Mouse (Mus musculus) telencephalon, adult 2 months (tissue): Measurements from ENCODE around the gene Lsm11.

Experiments used
- DNase-seq: peaks from one replicate; pipeline ENCODE4 v3.0.0-alpha.2; 2011; ENCODE audit warnings: low read depth, low spot score

Lsm11 gene

DNA sequence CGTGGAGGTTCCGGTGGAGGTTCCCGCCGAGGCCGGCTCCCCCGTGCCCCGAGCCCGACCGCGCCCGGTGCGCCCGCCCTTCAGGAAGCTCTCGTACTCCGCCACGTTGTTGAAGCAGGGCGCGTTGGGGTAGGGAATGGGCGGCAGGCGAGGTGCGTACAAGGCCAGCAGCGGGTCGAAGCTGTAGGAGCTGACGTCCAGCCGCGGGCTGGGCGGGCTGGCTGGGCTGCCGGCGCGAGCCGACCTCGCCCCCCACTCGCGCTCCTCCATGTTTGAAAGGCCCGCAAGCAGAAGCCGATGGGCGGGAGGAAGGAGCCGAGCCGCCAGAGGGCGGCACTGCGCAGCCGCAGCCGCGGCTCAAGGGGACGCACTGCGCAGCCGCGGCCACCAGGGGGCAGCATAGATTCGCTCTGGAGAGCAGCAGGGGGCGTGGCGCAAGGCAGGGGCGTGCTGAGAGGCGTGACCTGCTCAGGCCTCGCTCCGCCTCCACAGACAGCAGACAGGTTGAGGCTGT, at the start of gene Lsm11:
Gene Lsm11 (minus strand): TSS at position 293 of the 514 bp plus-strand sequence.
- DNase-seq = peak; percentile 73

DNA sequence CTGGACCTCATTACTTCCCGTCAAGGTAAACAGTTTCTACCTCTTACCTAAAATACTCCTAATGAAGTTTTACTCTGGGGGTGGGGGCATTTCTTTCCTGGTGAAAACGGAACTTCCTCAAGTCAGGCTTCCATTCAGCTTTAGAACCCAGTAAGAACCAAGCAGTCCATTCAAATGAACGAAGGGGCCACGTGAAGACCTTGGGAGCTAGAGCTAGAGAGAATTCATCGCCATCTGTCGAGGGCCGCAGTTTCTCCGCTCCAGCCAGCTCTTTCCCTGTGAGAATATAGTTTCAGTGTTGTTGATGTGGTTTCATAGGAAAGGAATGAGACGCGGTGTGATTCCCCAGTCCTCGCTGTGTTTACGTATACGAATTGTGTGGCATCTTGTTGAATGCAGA, 47.4 kb upstream of the Lsm11 start:
- no peak for DNase-seq

DNA sequence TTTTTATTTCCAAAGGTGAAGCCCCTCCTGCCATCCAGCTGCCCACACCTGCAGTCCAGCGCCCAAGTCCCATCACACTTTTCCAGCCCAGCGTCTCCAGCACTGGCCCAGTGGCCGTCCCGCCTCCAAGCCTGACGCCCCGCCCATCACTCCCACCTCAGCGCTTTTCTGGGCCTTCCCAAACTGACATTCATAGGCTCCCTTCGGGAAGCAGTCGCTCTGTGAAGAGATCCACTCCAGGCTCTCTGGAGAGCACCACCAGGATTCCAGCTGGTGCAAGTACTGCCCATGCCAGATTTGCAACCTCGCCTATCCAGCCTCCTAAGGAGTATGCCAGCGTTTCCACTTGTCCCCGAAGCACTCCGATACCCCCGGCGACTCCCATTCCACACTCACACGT, 46.9 kb upstream of the Lsm11 start:
- no peak for DNase-seq

DNA sequence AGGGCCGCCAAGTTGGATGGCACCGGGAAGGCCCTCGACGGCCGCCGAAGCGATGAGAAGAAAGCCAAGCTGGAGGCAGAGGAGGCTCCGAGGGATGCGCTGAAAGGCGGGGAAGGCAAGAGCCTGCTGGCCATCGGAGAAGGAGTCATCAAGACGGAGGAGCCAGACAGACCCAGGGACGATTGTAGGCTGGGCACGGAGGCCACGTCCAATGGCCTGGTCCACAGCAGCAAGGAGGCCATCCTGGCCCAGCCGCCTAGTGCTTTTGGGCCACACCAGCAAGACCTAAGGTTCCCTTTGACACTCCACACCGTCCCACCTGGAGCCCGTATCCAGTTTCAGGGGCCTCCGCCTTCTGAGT, 36.1 kb upstream of the Lsm11 start:
- DNase-seq = no peak

DNA sequence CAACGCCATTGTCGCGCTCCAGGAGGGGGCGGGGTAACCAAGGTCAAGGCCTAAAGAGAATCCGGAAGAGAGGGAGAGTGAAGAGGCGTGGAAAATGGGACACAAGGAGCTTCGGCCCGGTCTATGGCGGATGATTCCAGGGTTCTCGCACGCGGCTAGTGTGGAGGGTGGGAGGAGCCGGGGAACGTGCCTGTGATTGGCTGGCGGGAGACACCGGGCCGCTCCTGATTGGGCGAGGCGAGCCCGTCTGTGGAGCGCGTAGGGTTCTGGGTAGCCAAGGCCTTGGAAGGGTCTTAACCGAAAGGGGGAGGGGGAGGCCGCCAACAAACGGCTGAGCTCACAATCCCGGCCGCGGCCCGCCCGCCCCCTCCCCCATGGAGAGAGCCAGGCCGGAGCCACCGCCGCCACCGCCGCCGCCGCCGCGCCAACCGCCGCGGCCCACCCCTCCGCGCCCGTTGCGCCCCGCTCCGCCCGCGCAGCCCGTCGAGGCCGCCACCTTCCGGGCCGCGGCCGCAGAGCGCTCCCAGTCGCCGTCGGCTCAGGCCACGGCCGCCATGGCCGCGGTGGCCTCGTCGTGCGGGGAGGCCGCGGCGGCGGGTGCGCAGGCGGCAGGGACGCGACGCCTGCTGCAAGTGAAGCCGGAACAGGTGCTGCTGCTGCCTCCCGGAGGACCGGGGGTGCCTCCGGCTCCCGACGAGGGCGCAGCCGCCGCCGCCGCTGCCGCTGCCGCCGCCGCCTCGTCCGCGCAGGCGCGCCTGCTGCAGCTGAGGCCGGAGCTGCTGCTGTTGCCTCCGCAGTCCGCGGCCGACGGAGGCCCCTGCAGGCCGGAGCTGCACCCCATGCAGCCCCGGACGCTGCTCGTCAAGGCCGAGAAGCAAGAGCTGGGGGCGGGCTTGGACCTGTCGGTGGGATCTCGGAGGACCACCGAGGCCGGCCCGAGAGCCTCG, 35.5 kb upstream of the Lsm11 start, which contains the start of gene Sox30:
Gene Sox30 (plus strand): TSS at position 365 of the 947 bp plus-strand sequence.
- DNase-seq = no peak

DNA sequence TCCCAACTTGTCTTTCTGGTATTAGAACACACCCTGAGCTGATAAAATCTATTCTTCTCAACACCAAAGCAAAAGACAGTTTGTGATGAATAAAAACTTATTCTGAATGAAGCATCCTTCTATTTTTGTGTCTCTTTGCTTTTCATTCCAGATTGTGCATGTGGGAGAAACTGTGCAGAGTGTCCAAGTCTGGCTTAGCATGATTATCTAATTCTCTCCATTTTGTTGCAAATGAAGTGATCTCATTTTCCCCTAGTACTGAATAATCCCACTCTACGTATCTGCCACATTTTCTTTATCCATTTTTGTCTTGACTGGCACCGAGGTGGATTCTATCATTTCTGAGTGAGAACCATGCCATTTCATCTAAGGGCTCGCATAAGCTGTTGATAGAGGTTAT, 31.3 kb upstream of the Lsm11 start:
- peak; percentile 75 for DNase-seq

DNA sequence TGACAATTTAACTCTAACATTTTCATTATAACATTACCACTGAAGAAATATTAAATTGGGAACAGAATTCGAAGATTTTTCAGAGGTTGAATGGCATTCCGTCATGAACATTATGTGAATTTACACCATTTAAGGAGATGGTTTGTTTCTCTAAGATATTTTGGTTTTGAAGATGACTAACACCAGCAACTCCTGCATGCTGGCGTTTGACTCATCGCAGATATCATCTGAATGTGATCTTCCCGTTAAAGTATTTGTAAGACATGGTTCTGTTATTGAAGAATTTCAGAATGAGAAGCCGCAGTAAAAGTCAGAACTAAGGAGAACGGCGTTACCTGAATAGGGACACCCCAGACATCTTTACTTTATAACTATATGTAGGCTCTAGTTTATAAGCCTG, 29.7 kb upstream of the Lsm11 start:
- DNase-seq = no peak

DNA sequence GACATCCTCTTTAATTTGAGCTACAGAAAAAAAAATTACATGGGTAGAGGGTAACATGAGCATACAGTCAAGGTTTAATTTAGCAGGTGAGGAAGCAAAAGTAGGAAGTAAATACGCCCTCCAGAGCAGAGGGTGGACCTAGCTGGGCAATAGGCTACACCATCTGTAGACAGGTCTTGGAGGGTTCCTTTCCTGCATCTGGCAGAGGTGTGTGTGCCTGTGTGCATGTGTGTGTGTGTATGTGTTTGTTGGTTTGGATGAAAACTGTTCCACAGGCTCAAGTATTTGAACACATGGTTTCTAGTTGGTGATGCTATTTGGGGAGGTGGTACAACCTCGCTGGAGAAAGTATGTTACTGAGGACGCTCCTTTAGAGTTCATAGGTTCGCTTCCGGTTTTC, 28.9 kb upstream of the Lsm11 start:
- no peak for DNase-seq

DNA sequence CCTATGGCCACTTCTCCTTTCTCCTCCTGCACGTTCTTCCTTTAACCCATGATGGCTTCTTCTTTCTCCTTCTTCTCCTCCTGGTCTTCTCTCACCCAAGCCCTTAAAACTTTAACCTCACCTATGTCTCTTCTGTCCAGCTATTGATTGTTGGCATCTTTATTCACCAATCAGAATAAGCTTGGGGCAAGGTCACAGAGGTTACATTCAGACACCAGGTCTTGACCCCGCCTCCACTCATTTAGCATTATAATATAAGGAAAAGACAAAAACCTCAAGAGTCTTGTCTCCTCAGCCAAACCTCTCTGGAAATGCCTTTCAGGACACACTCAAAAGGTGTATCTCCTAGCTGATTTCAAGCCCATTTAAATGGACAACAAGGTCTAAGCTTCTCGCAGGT, 23.7 kb upstream of the Lsm11 start:
- DNase-seq = no peak

DNA sequence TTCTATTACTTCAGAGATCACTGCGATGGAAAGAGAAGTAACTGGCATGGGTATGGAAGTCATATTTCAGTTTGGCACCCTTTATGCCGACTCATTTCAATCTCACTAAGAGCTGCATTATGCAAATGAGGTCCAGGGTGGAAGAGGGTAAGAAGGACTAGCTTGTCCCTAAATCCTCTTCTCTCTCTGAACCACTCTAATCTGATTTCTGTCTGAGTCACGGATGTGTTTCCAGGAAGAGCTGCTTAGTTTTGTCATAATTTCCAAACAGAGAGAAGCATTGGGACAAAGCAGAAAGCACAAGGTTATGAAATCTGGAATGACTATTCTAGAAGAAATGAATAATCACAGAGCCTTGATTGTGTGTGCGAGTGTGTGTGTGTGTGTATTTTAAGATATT, 22.2 kb upstream of the Lsm11 start:
- DNase-seq = no peak

DNA sequence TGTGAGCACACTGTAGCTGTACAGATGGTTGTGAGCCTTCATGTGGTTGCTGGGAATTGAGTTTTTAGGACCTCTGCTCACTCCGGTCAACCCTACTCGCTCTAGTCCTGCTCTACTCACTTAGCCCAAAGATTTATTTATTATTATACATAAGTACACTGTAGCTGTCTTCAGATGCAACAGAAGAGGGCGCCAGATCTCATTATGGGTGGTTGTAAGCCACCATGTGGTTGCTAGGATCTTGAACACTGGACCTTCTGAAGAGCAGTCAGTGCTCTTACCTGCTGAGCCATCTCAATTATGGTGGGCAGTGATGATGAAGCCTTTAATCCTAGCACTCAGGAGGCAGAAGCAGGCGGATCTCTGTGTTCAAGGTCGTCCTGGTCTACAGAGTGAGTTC, 15.3 kb upstream of the Lsm11 start:
- DNase-seq = no peak

DNA sequence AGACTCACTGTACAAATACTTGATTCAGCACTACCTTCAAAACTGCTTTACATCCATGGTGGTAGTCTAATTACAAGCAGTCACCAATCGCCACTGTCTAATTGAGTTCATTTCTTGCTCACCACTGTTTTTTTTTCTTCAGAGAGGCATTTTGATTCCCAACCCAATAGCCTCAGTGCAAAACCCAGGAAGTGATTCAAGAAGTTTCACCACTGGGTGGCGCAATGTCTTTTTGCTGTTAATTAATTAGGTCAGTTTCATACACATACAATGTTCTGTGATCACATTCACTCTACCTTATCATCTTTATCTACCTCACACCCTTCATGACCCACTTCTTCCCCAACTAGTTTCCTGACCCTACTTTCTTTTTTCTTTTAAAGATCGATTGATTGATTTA, 14.9 kb upstream of the Lsm11 start:
- DNase-seq = no peak

DNA sequence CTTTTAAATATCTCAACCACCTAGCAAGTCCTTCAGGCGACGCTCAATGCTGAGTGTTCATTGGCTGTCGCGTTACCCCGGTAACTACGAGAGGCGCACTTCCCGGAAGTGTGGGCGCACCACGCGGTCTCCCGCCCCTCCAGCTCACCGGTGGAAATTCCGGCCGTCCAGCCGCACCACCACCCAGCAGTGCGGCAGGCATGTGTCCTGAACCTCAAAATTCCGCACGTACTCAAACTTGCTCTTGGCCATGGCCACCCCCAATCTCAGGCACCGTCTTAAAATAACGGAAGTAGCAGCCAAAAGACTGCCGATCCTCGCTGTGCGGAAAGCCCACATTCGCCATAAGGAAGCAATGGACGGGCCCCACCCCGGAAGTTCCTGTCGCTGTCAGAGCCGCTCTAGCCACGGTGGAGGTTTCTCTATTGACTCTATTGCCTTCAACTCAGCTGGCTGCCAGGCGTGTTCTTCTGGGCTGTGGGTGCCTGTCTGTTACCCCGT, 10.4 kb upstream of the Lsm11 start, which contains the start of gene Thg1l:
Gene Thg1l (minus strand): TSS at position 368 of the 501 bp plus-strand sequence.
- DNase-seq = peak; percentile 91

DNA sequence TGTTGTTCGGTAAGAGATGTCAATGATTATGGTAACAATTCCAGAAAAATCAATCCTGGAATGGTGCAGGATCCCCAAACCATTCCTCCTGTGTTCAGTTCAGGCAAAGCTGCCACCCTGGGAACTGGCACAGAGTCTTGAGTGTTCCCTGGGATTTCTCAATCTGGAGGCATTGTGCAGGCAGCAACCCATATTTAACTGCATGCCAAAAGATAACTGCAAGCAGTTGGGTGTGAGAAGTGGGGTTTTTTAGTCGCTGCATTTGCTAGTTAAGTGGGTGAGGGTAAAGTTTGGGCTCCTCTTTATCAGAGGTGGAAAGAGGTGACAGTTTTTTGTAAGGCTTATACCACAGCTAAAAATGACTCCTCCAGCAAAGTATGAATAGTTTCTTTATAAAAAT, 2.8 kb upstream of the Lsm11 start:
- peak; percentile 81 for DNase-seq

DNA sequence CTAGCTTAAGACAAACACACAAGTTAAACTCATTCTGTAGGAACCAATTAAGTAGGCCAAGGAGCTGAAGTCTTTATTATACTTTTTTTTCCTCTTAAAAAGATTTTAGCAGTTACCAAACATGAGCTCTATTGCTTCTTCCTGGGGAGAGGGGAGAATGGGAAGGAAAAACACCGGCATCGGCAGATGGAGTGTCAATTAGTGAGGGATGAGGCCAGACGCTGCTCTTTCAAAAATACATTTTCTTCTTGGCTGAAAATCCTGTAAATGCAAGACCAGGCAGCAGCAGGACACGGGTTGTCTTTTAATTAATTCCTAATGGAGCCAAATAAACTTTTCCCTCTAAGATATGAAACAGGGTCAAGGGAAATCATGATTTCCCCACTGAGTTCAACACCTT, 2.1 kb upstream of the Lsm11 start:
- no peak for DNase-seq

DNA sequence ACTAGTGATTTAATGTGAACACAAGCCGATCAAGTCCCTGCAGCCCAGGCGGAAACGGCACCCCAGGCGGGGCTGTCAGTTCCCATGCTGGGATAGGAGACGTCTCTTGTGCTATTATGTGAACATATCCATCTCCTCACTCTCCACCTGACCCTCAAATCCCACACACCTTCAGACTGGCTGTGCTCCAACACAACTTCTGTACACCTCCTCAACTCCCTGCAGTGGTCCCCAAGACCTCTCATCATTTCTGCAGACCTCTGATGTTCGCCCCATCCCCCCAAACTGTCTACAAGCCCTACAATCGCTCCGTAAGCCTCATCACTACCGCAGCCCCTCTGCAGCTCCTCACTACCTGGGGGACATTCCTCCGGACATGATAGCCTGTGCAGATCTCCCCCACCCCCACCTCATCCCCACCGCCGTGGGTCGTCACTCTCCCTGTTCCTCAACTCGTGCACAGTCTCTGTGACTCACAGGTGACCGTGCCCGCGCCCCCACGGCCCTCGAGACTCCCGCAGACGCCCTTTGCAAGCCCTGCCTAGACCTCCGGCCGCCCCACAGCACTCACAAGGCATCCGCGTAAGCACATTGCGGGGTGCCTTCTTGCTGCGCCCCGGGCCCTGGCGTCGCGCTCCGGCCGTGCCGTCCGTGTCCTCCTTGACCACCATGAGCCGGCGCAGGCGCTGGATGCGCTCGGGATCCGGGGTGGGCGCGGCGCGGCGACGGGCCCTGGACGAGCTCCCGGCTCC, 668 bp downstream of the Lsm11 start:
- DNase-seq = no peak

DNA sequence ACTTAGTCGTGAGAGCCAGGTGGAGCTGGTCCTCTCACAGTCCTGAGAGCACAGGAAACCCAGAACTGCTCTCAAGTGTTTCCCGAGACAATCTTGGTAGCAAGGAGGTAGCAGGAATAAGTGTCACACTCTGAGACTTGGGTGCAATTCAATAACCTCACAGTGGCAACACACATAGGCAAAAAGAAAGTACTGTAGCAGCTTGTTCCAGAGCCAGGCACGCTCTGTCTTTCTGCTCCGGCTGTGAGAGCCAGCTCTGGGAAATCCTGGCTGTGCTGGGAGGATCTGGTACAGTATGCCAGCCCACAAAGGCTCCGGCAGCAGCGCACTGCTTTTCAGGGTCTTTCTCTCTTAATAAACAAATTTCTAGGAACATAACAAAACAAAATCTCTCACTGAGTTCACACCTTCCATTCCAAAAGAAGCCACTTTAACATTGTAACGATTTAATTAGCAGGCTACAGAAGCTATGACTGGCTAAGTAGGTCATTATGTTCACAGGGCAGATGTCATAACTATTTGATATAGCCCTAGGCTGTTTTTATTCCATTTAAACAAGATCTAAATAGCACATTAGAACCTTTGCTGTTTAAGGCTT, 1.5 kb downstream of the Lsm11 start:
- DNase-seq = peak; percentile 64

DNA sequence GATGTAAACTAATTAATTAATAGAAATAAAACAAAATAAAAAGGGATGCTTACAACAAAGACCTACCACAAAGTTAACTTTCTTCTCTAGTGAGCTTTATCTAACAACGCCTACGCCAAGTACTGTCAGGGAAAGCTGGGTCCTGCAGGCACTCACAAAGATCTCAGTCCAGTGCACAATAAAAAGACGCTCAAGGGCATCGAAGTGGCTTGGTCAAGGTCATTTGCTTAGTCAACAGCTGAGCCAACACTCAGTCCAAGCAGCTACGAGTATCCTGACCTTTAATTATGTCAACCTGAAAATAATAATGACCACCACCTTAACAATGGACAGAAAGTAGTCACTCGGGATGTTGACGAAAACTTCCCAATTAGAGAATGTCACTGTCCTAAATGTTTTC, 2.5 kb downstream of the Lsm11 start:
- DNase-seq = no peak

DNA sequence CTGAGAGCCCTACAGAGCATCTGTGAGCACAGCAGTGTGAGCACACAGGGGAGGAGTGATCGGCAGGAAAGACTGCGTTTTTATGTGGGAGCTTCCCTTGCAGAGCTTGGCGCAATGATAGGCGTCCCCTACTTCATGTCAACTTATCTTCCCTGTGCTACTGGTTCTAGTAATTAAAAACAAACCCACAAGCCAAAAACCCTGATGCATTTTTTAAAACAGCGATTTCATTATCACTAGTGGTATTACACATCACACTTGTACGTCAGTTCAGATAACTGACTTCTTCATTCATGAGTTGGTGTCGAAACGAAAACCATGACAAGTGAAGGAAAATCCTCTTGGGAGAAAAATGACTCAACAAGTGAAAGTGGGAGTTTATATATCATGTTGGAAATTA, 5.8 kb downstream of the Lsm11 start:
- DNase-seq = no peak

DNA sequence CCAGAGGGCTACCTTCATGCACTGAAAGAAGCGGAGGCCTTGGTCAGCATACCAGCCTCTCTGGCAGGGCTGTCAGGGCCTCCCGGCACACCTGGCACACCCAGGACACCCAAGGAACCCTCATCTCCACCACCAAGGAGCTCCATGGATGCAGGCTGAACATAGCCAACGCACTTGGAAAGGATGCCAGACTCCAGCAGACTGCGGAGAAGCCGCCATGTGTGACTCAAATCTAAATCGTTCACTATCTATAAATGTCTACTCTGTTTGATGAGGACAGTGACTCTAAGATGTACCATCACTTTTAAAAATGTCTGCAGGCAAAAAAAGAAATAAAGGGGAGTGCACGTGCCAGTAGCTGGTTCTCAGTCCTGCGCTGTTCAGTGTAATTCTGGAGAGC, 7.3 kb downstream of the Lsm11 start:
- DNase-seq = no peak

DNA sequence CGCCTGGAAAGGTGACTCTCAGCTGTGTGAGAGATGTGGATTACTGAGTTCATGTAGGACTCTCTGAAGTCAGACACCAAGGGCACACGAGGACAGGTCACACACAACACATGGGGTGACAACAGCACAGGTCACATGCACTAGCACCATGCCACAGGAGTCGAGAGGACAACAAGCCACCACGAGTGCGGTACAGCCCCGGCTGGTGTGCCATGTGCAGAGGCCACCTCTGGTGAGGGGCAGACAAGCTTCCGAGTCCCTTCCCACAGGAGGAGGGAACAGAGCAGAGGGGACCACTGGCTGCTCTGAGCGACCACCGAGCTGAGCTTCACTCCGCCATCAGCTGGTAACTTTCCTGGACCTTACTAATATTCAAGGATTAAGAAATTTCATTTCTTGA, 12.0 kb downstream of the Lsm11 start:
- no peak for DNase-seq

DNA sequence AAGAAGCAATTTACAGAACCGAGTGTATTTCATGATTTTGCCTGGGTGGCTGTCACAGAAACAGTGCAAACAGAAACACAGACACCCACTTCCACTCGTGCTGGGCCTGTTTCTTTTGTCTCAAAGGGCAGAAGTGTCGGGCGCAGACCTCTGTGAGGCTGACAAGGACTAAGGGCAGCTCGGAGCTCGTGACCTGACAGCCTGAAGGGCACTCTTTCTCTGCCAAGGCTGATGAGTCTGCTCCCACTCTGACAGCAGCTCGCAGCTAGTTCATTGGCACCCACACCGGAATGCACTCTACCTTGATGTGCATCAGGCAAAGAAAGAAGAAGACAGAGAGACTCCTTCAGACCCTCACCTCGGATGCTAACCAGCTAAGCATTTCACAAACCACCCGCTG, 15.2 kb downstream of the Lsm11 start:
- no peak for DNase-seq
